Mouse (Mus musculus): Measurements from ENCODE around the gene Pcnx. TPM values are rescaled to one million over a fixed set of nuclear protein-coding genes. Genes with fewer than 3 reads are reported as not detected.
A peak's percentile ranks its signal among the peaks of the same experiment; 100 is the strongest.

Gene Pcnx
- polyA plus RNA-seq, 1 experiment from 2014 or later, result 29.1 TPM

GRCm38 (mm10) chr12:81922838-81923237 lies 63.0 kb downstream of the Pcnx start:
- H3K27me3 ChIP-seq, result no peaks in the 10 kb centered on the region
- DNase-seq (ENCODE audit: low read depth, low spot score) (no peak), ATAC-seq (no peak)
- in situ Hi-C loops (cut with MboI; ENCODE audit: low pct_unique_long_range_greater_than_20kb), result loop anchor here (25.0 kb wide), 1 partner anchor 311 kb away; no protein-coding TSS in a partner anchor
- TF ChIP-seq CTCF (IDR thresholded peaks at IDR 0.05), result no peak
- POLR2A ChIA-PET, result no interaction called here
- CTCF ChIA-PET, result interaction anchor here (1.1 to 2.1 kb wide), 2 partner anchors 117 to 134 kb away, joined by 3 to 4 read pairs; no protein-coding TSS in a partner anchor

- ChIA-PET POLR2A (no interaction called here), CTCF (interaction anchor here (1.3 to 1.4 kb wide), 2 partner anchors 11 to 133 kb away, joined by 3 to 4 read pairs; no protein-coding TSS in a partner anchor)
- no peak for TF ChIP-seq CTCF (IDR thresholded peaks at IDR 0.05)
- DNase-seq (ENCODE audit: low read depth, low spot score) (no peak), ATAC-seq (no peak)
- in situ Hi-C loops (cut with MboI; ENCODE audit: low pct_unique_long_range_greater_than_20kb), result no loop called here
- no peaks in the 10 kb centered on the region for H3K27me3 ChIP-seq
These were observed 67.3 kb downstream of the Pcnx start for GRCm38 (mm10) chr12:81927163-81927562.

- no peak for DNase-seq (ENCODE audit: low read depth, low spot score)
- in situ Hi-C loops (cut with MboI; ENCODE audit: low pct_unique_long_range_greater_than_20kb), result no loop called here
- ATAC-seq, result no peak
- ChIA-PET CTCF (interaction anchor here (1.4 kb wide), 1 partner anchor 12 kb away, joined by 3 read pairs; no protein-coding TSS in a partner anchor), POLR2A (no interaction called here)
- no peaks in the 10 kb centered on the region for H3K27me3 ChIP-seq
- no peak for TF ChIP-seq CTCF (IDR thresholded peaks at IDR 0.05)
These were observed 68.0 kb downstream of the Pcnx start for GRCm38 (mm10) chr12:81927643-81928381.

GRCm38 (mm10) chr12:81928382-81928770 lies 68.6 kb downstream of the Pcnx start:
- ChIA-PET CTCF (interaction anchor here (1.1 to 1.4 kb wide), 2 partner anchors 13 to 14 kb away, joined by 3 read pairs; no protein-coding TSS in a partner anchor), POLR2A (no interaction called here)
- ATAC-seq (no peak), DNase-seq (ENCODE audit: low read depth, low spot score) (no peak)
- no peaks in the 10 kb centered on the region for H3K27me3 ChIP-seq
- no peak for TF ChIP-seq CTCF (IDR thresholded peaks at IDR 0.05)
- in situ Hi-C loops (cut with MboI; ENCODE audit: low pct_unique_long_range_greater_than_20kb), result no loop called here

- no peak for ATAC-seq
These were observed 72.2 kb downstream of the Pcnx start for GRCm38 (mm10) chr12:81932015-81932414.

GRCm38 (mm10) chr12:81933430-81933829 lies 73.6 kb downstream of the Pcnx start:
- CTCF ChIA-PET, result interaction anchor here (1.2 kb wide), 1 partner anchor 18 kb away, joined by 3 read pairs; no protein-coding TSS in a partner anchor
- in situ Hi-C loops (cut with MboI; ENCODE audit: low pct_unique_long_range_greater_than_20kb), result no loop called here
- ATAC-seq, result no peak

More at GRCm38 (mm10) chr12:81932015-81932414, 72.2 kb downstream of the Pcnx start:
- no peak for TF ChIP-seq CTCF (IDR thresholded peaks at IDR 0.05)
- ChIA-PET POLR2A (no interaction called here), CTCF (interaction anchor here (0.6 kb wide), 1 partner anchor 42 kb away, joined by 3 read pairs; no protein-coding TSS in a partner anchor)
- no peak for DNase-seq (ENCODE audit: low read depth, low spot score)
- in situ Hi-C loops (cut with MboI; ENCODE audit: low pct_unique_long_range_greater_than_20kb), result no loop called here
- H3K27me3 ChIP-seq, result no peaks in the 10 kb centered on the region

GRCm38 (mm10) chr12:81934510-81934909 lies 74.7 kb downstream of the Pcnx start:
- POLR2A ChIA-PET, result no interaction called here
- CTCF ChIA-PET, result no interaction called here
- no peak for ATAC-seq
- DNase-seq (ENCODE audit: low read depth, low spot score), result no peak
- no peak for TF ChIP-seq CTCF (IDR thresholded peaks at IDR 0.05)
- in situ Hi-C loops (cut with MboI; ENCODE audit: low pct_unique_long_range_greater_than_20kb), result no loop called here
- no peaks in the 10 kb centered on the region for H3K27me3 ChIP-seq

More at GRCm38 (mm10) chr12:81933430-81933829, 73.6 kb downstream of the Pcnx start:
- H3K27me3 ChIP-seq, result no peaks in the 10 kb centered on the region
- no peak for TF ChIP-seq CTCF (IDR thresholded peaks at IDR 0.05)
- POLR2A ChIA-PET, result no interaction called here
- DNase-seq (ENCODE audit: low read depth, low spot score), result no peak

GRCm38 (mm10) chr12:81936066-81936465 lies 76.2 kb downstream of the Pcnx start:
- ATAC-seq (no peak), DNase-seq (ENCODE audit: low read depth, low spot score) (no peak)
- CTCF ChIA-PET, result no interaction called here
- TF ChIP-seq CTCF (IDR thresholded peaks at IDR 0.05), result no peak
- H3K27me3 ChIP-seq, result no peaks in the 10 kb centered on the region
- POLR2A ChIA-PET, result no interaction called here
- in situ Hi-C loops (cut with MboI; ENCODE audit: low pct_unique_long_range_greater_than_20kb), result no loop called here

- CTCF ChIA-PET, result interaction anchor here (1.0 kb wide), 1 partner anchor 20 kb away, joined by 4 read pairs; no protein-coding TSS in a partner anchor
- POLR2A ChIA-PET, result no interaction called here
- in situ Hi-C loops (cut with MboI; ENCODE audit: low pct_unique_long_range_greater_than_20kb), result no loop called here
- ATAC-seq (no peak), DNase-seq (ENCODE audit: low read depth, low spot score) (no peak)
- no peaks in the 10 kb centered on the region for H3K27me3 ChIP-seq
- no peak for TF ChIP-seq CTCF (IDR thresholded peaks at IDR 0.05)
These were observed 81.4 kb downstream of the Pcnx start for GRCm38 (mm10) chr12:81941191-81941590.

- H3K27me3 ChIP-seq, result no peaks in the 10 kb centered on the region
- ATAC-seq (peak; percentile 76), DNase-seq (ENCODE audit: low read depth, low spot score) (peak; percentile 31)
- in situ Hi-C loops (cut with MboI; ENCODE audit: low pct_unique_long_range_greater_than_20kb), result no loop called here
- ChIA-PET CTCF (no interaction called here), POLR2A (no interaction called here)
- TF ChIP-seq CTCF (IDR thresholded peaks at IDR 0.05), result no peak
These were observed 83.7 kb downstream of the Pcnx start for GRCm38 (mm10) chr12:81943331-81944062.

GRCm38 (mm10) chr12:81949026-81949425 lies 89.2 kb downstream of the Pcnx start:
- no peaks in the 10 kb centered on the region for H3K27me3 ChIP-seq
- in situ Hi-C loops (cut with MboI; ENCODE audit: low pct_unique_long_range_greater_than_20kb), result no loop called here
- ATAC-seq (no peak), DNase-seq (ENCODE audit: low read depth, low spot score) (no peak)
- POLR2A ChIA-PET, result no interaction called here
- CTCF ChIA-PET, result no interaction called here
- TF ChIP-seq CTCF (IDR thresholded peaks at IDR 0.05), result no peak
